In genomic region chr4:117495869-117496401, GRCm38 (mm10) we compare ENCODE assay signal across 9 mouse cellular contexts. TPM values are rescaled to one million over a fixed set of nuclear protein-coding genes. Genes with fewer than 3 reads are reported as not detected.
A peak's percentile ranks its signal among the peaks of the same experiment; 100 is the strongest.
DNase-seq lines count a peak whose midpoint lies in the region; ATAC-seq and TF ChIP-seq lines count a peak whose summit lies in the region.
"Had no signal": no experiment of that assay in that cellular context is flagged by ENCODE, and none has a peak within 500 bp of the region (broad histone marks: within the 10 kb centered on the region; RNA-seq: fewer than 3 reads in every experiment).

No protein-coding gene starts in this region.

- peak; percentile 7 for DNase-seq in cerebellum, adult 11 months
- DNase-seq in cerebellum, adult 9-10 months, result no peak
- DNase-seq in spleen, adult 2 months (ENCODE audit: low read depth in 1 of 2, low spot score in 2 of 2), result no peak
- DNase-seq in spleen, postnatal 36 days (ENCODE audit: low spot score in 2 of 2), result no peak
- peak; percentile 18 to 27 for DNase-seq in heart, postnatal 14 days
- no peak for DNase-seq in ovary, postnatal 36 days (ENCODE audit: low spot score)
- DNase-seq in spleen, adult 12 weeks (ENCODE audit: low spot score), result no peak

- peak overlapping the region; percentile 28; the same call in 1 of the 2 replicates for H3K4me3 ChIP-seq in spleen, adult 2 months (ENCODE audit: extremely low read depth, insufficient read depth, insufficient read length)
- peak overlapping the region; percentile 64 for H3K4me3 ChIP-seq in liver, embryonic 16.5 days (ENCODE audit: low read depth, low read length)
- H3K4me3 ChIP-seq: myocyte had no signal

- no peaks in the 10 kb centered on the region for H3K36me3 ChIP-seq in spleen, adult 2 months (ENCODE audit: control insufficient read depth, insufficient read depth, low read length)
- H3K36me3 ChIP-seq in liver, embryonic 16.5 days (ENCODE audit: control insufficient read depth, insufficient read depth), result no peaks in the 10 kb centered on the region

- no peak overlapping the region for H3K27ac ChIP-seq in spleen, adult 2 months (ENCODE audit: insufficient read depth, low read length)
- H3K27ac ChIP-seq in liver, embryonic 16.5 days (ENCODE audit: low read length), result no peak overlapping the region

- under 1% methylated on average over 33 of the region's 33 CpGs for WGBS in spleen, adult 2 months
- under 1% methylated on average over 33 of the region's 33 CpGs for WGBS in liver, embryonic 16.5 days (ENCODE audit: insufficient replicate concordance)

- H3K9ac ChIP-seq in liver, embryonic 16.5 days (ENCODE audit: low read depth, low read length), result no peak overlapping the region

- no peak for TF ChIP-seq CTCF in spleen, adult 2 months (IDR thresholded peaks at IDR 0.05; ENCODE audit: extremely low read depth, insufficient read depth, insufficient read length, insufficient replicate concordance)

- H3K4me2 ChIP-seq in liver, embryonic 16.5 days (ENCODE audit: low read depth, low read length), result peak overlapping the region; percentile 81

- no peak for ATAC-seq in liver, embryonic 16.5 days (ENCODE audit: low read depth)

- H3K27me3 ChIP-seq in spleen, adult 2 months (ENCODE audit: control insufficient read depth, insufficient read depth, low read length), result peaks cover 34% of the 10 kb centered on the region
- peaks cover 70% of the 10 kb centered on the region for H3K27me3 ChIP-seq in liver, embryonic 16.5 days (ENCODE audit: control insufficient read depth, insufficient read depth, low read depth, low read length)

- peaks cover 17% of the 10 kb centered on the region for H3K4me1 ChIP-seq in spleen, adult 2 months (ENCODE audit: control insufficient read depth, insufficient read depth, insufficient read length)
- peaks cover 27% of the 10 kb centered on the region for H3K4me1 ChIP-seq in liver, embryonic 16.5 days (ENCODE audit: control insufficient read depth, low read depth, low read length)

- H3K9me3 ChIP-seq in liver, embryonic 16.5 days (replicated peaks; ENCODE audit: control insufficient read depth, low read length), result no peaks in the 10 kb centered on the region

- intact Hi-C loops in heart, postnatal 14 days (cut with DNase I), result no loop called here

- TF ChIP-seq POLR2A in spleen, adult 2 months (IDR thresholded peaks at IDR 0.05; ENCODE audit: low read depth, low read length), result no peak

RNA-seq across cellular contexts. Expression of gene Rnf220, which starts 0.9 kb away (rescaled TPM):
- 95.4 and 115 TPM in 2 replicates for polyA plus RNA-seq in spleen, adult 2 months (2012; rRNA removed)
- total RNA-seq in heart, postnatal 14 days (2021), result 10 to 100 TPM; 31.6 to 35.3 TPM
- polyA plus RNA-seq in liver, embryonic 16.5 days (2015; fragmentation: Nextera tagmentation; extraction: Ambion mirVana), result 21.5 and 21.6 TPM in 2 replicates

RNA-seq across cellular contexts. Expression of gene Eri3, which starts 54.2 kb away (rescaled TPM):
- 48.1 and 54.8 TPM in 2 replicates for polyA plus RNA-seq in spleen, adult 2 months (2012; rRNA removed)
- total RNA-seq in heart, postnatal 14 days (2021), result 10 to 100 TPM; 75.4 to 82.6 TPM
- polyA plus RNA-seq in liver, embryonic 16.5 days (2015; fragmentation: Nextera tagmentation; extraction: Ambion mirVana), result 24.7 and 26.8 TPM in 2 replicates

Comparison
In these comparisons a context has a peak if more than half of its experiments do, and no peak if none do; other contexts are left out.
1. DNase-seq: peak in cerebellum, adult 11 months (single experiment) and heart, postnatal 14 days (2 of 2); none in cerebellum, adult 9-10 months (single experiment), spleen, adult 2 months (0 of 2), spleen, postnatal 36 days (0 of 2), ovary, postnatal 36 days (single experiment) and spleen, adult 12 weeks (single experiment).